In genomic region chr7:126284021-126284420, GRCm38 (mm10) we compare ENCODE assay signal across 10 mouse cellular contexts.
"Had no signal": no experiment of that assay in that cellular context is flagged by ENCODE, and none has a peak within 500 bp of the region (broad histone marks: within the 10 kb centered on the region; RNA-seq: fewer than 3 reads in every experiment).

No protein-coding gene starts in this region.

- H3K27me3 ChIP-seq: limb, embryonic 15.5 days; liver, embryonic 15.5 days; neural tube, embryonic 15.5 days; stomach, embryonic 15.5 days had no signal

- DNase-seq: kidney, adult 18-20 months; midbrain, embryonic 14.5 days; right cerebral cortex, postnatal 25 days had no signal

- H3K36me3 ChIP-seq: liver, embryonic 15.5 days; stomach, embryonic 15.5 days had no signal

- H3K4me3 ChIP-seq: limb, embryonic 15.5 days; liver, embryonic 15.5 days; midbrain, embryonic 10.5 days; myocyte; neural tube, embryonic 15.5 days; stomach, embryonic 15.5 days had no signal

- H3K27ac ChIP-seq: kidney, postnatal 0 days; limb, embryonic 15.5 days; liver, embryonic 15.5 days; midbrain, embryonic 10.5 days; neural tube, embryonic 15.5 days; stomach, embryonic 15.5 days had no signal
